Mouse (Mus musculus) bone marrow, adult 2 months (tissue): ENCODE measurements around the gene Ptprs.

ENCODE experiments used
- CTCF ChIP-seq: fragments of 200-500 bp; IDR thresholded peaks from 2 replicates; pipeline ENCODE4 v1.5.1; 2011; ENCODE audit warnings: low read length, control low read depth; ENCODE audit not compliant: control insufficient read depth, insufficient read depth
- POLR2A ChIP-seq: fragments of 200-500 bp; IDR thresholded peaks from 2 replicates; pipeline ENCODE4 v1.6.1; 2011; ENCODE audit warnings: low read depth, mild to moderate bottlenecking, control low read depth, low read length, borderline replicate concordance; ENCODE audit not compliant: control insufficient read depth

DNA sequence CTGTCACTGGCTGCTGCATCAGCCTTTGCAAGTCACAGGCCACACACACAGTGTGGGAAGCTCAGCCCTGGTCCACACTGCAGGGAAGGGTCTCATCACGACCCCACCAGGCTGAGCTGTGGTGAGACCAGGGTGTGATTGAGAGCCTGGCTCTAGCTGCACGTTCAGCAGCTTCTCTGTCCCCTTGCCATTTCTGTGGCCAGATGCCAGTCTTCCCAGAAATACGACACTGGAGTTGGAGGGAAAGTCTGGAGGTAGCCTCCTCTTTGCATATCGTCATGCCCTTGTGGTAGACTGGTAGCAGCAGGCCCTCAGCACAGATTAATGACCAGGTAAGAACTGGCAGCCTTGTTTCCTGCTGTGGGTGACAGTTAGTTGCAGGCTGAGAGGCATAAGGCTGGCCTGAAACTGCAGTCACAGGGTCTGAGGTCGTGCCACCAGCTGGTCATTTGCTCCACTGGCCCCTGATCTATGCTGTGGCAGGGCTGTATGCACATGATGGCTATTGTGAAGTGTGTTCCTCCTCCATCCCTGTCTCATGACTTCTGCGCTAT lies 96.9 kb downstream of the Ptprs start:
- no peak for TF ChIP-seq CTCF
- TF ChIP-seq POLR2A, result no peak
